Mouse (Mus musculus): ENCODE measurements at regions not wholly inside any gene's neighbourhood (a gene's known extent, or its start where the extent isn't known, plus 50 kb on each side); places are given as distances from the start of the nearest gene placed in this dataset.

- no peak for TF ChIP-seq SMC3 (IDR thresholded peaks at IDR 0.05; ENCODE audit: low read depth, low read length)
- TF ChIP-seq EP300 (IDR thresholded peaks at IDR 0.05; ENCODE audit: low read length): no peak
- no peak for TF ChIP-seq POLR2A (IDR thresholded peaks at IDR 0.05; ENCODE audit: low read depth, low read length)
- TF ChIP-seq CTCF (conservative IDR thresholded peaks at IDR 0.05 in 1 of 2, IDR thresholded peaks at IDR 0.05 in 1 of 2; ENCODE audit: low read depth in 2 of 2, low read length in 2 of 2): no peak
- TF ChIP-seq HCFC1 (IDR thresholded peaks at IDR 0.05; ENCODE audit: low read depth, low read length): no peak
- no peak for TF ChIP-seq RCOR1 (conservative IDR thresholded peaks at IDR 0.05; ENCODE audit: low read depth, low read length)
- TF ChIP-seq E2F4 (IDR thresholded peaks at IDR 0.05; ENCODE audit: insufficient replicate concordance, low read depth, low read length): no peak
Observed at GRCm38 (mm10) chr1:64361959-64362638, 170.3 kb upstream of the Creb1 start.

Measured in CH12.LX (cell line).